Mouse (Mus musculus): ENCODE measurements around the gene Cyp1a2. TPM values are rescaled to one million over a fixed set of nuclear protein-coding genes. Genes with fewer than 3 reads are reported as not detected.

Cyp1a2 gene
- polyA plus RNA-seq, 2 experiments, result not detected

- ATAC-seq (ENCODE audit: low FRiP score, low read depth) (no peak), DNase-seq (ENCODE audit: low spot score) (no peak)
- 57% methylated on average over 12 of the region's 12 CpGs for WGBS
- Histone ChIP-seq H3K4me3 (replicated peaks; ENCODE audit: low read length) (no peak overlapping the region), H3K9ac (ENCODE audit: low read depth, low read length, severe bottlenecking) (no peak overlapping the region), H3K27me3 (ENCODE audit: control insufficient read depth, insufficient read depth, low read length) (no peaks in the 10 kb centered on the region), H3K4me2 (replicated peaks; ENCODE audit: low read depth, low read length, severe bottlenecking) (no peak overlapping the region), H3K9me3 (ENCODE audit: control insufficient read depth, low read length) (no peaks in the 10 kb centered on the region), H3K4me1 (ENCODE audit: control insufficient read depth, insufficient read depth, low read length) (peaks cover 31% of the 10 kb centered on the region), H3K36me3 (ENCODE audit: control insufficient read depth, insufficient read depth, low read length) (peaks cover 6% of the 10 kb centered on the region; the same call in 1 of the 2 replicates), H3K27ac (replicated peaks; ENCODE audit: low read depth, low read length) (no peak overlapping the region)
- no peak for TF ChIP-seq POLR2A (IDR thresholded peaks at IDR 0.05; ENCODE audit: borderline replicate concordance, extremely low read depth, insufficient read depth, insufficient read length)
Measured at GRCm38 (mm10) chr9:57646551-57647103, 36.9 kb downstream of the Cyp1a2 start.

- Histone ChIP-seq H3K4me3 (replicated peaks; ENCODE audit: low read length) (peak overlapping the region; percentile 95), H3K4me1 (ENCODE audit: control insufficient read depth, insufficient read depth, low read length) (peaks cover 33% of the 10 kb centered on the region), H3K4me2 (replicated peaks; ENCODE audit: low read depth, low read length, severe bottlenecking) (peak overlapping the region; percentile 71), H3K27ac (replicated peaks; ENCODE audit: low read depth, low read length) (peak overlapping the region; percentile 93), H3K9ac (ENCODE audit: low read depth, low read length, severe bottlenecking) (peak overlapping the region; percentile 98), H3K9me3 (ENCODE audit: control insufficient read depth, low read length) (no peaks in the 10 kb centered on the region), H3K27me3 (ENCODE audit: control insufficient read depth, insufficient read depth, low read length) (no peaks in the 10 kb centered on the region), H3K36me3 (ENCODE audit: control insufficient read depth, insufficient read depth, low read length) (peaks cover 8% of the 10 kb centered on the region)
- ATAC-seq (ENCODE audit: low FRiP score, low read depth) (peak; percentile 91), DNase-seq (ENCODE audit: low spot score) (peak; percentile 85)
- 0 out of 2 replicates have a peak, but pooled peaks have one; percentile 49 for TF ChIP-seq POLR2A (IDR thresholded peaks at IDR 0.05; ENCODE audit: borderline replicate concordance, extremely low read depth, insufficient read depth, insufficient read length)
- 1% methylated on average over 25 of the region's 85 CpGs for WGBS
Measured at GRCm38 (mm10) chr9:57644944-57645893, 38.3 kb downstream of the Cyp1a2 start.

- H3K9me3 ChIP-seq (ENCODE audit: control insufficient read depth, low read length), result no peaks in the 10 kb centered on the region
- DNase-seq (ENCODE audit: low spot score), result peak; percentile 40
- WGBS, result 2% methylated on average over 11 of the region's 18 CpGs
- ATAC-seq (ENCODE audit: low FRiP score, low read depth), result no peak
- no peak for TF ChIP-seq POLR2A (IDR thresholded peaks at IDR 0.05; ENCODE audit: borderline replicate concordance, extremely low read depth, insufficient read depth, insufficient read length)
- H3K27me3 ChIP-seq (ENCODE audit: control insufficient read depth, insufficient read depth, low read length), result no peaks in the 10 kb centered on the region
- H3K36me3 ChIP-seq (ENCODE audit: control insufficient read depth, insufficient read depth, low read length), result peaks cover 8% of the 10 kb centered on the region
- peak overlapping the region; percentile 95 for H3K4me3 ChIP-seq (replicated peaks; ENCODE audit: low read length)
- peak overlapping the region; percentile 71 for H3K4me2 ChIP-seq (replicated peaks; ENCODE audit: low read depth, low read length, severe bottlenecking)
- peaks cover 40% of the 10 kb centered on the region for H3K4me1 ChIP-seq (ENCODE audit: control insufficient read depth, insufficient read depth, low read length)
- peak overlapping the region; percentile 93 for H3K27ac ChIP-seq (replicated peaks; ENCODE audit: low read depth, low read length)
- H3K9ac ChIP-seq (ENCODE audit: low read depth, low read length, severe bottlenecking), result peak overlapping the region; percentile 98
Measured at GRCm38 (mm10) chr9:57644442-57644943, 39.0 kb downstream of the Cyp1a2 start.

GRCm38 (mm10) chr9:57643856-57644180, 39.7 kb downstream of the Cyp1a2 start:
- WGBS, result 34% methylated on average over 7 of the region's 7 CpGs
- ATAC-seq (ENCODE audit: low FRiP score, low read depth), result no peak
- Histone ChIP-seq H3K9ac (ENCODE audit: low read depth, low read length, severe bottlenecking) (peak overlapping the region; percentile 98), H3K27ac (replicated peaks; ENCODE audit: low read depth, low read length) (no peak overlapping the region), H3K4me1 (ENCODE audit: control insufficient read depth, insufficient read depth, low read length) (peaks cover 47% of the 10 kb centered on the region), H3K9me3 (ENCODE audit: control insufficient read depth, low read length) (no peaks in the 10 kb centered on the region), H3K4me2 (replicated peaks; ENCODE audit: low read depth, low read length, severe bottlenecking) (peak overlapping the region; percentile 71), H3K36me3 (ENCODE audit: control insufficient read depth, insufficient read depth, low read length) (peaks cover 8% of the 10 kb centered on the region), H3K4me3 (replicated peaks; ENCODE audit: low read length) (peak overlapping the region; percentile 95), H3K27me3 (ENCODE audit: control insufficient read depth, insufficient read depth, low read length) (no peaks in the 10 kb centered on the region)
- TF ChIP-seq POLR2A (IDR thresholded peaks at IDR 0.05; ENCODE audit: borderline replicate concordance, extremely low read depth, insufficient read depth, insufficient read length), result no peak
- DNase-seq (ENCODE audit: low spot score), result no peak

- Histone ChIP-seq H3K27ac (replicated peaks; ENCODE audit: low read depth, low read length) (no peak overlapping the region), H3K9me3 (ENCODE audit: control insufficient read depth, low read length) (no peaks in the 10 kb centered on the region), H3K9ac (ENCODE audit: low read depth, low read length, severe bottlenecking) (peak overlapping the region; percentile 98), H3K4me2 (replicated peaks; ENCODE audit: low read depth, low read length, severe bottlenecking) (peak overlapping the region; percentile 71), H3K4me3 (replicated peaks; ENCODE audit: low read length) (peak overlapping the region; percentile 95), H3K36me3 (ENCODE audit: control insufficient read depth, insufficient read depth, low read length) (peaks cover 8% of the 10 kb centered on the region), H3K27me3 (ENCODE audit: control insufficient read depth, insufficient read depth, low read length) (no peaks in the 10 kb centered on the region), H3K4me1 (ENCODE audit: control insufficient read depth, insufficient read depth, low read length) (peaks cover 52% of the 10 kb centered on the region)
- TF ChIP-seq POLR2A (IDR thresholded peaks at IDR 0.05; ENCODE audit: borderline replicate concordance, extremely low read depth, insufficient read depth, insufficient read length), result no peak
- 64% methylated on average over 9 of the region's 9 CpGs for WGBS
- DNase-seq (ENCODE audit: low spot score) (no peak), ATAC-seq (ENCODE audit: low FRiP score, low read depth) (no peak)
Measured at GRCm38 (mm10) chr9:57643169-57643855, 40.2 kb downstream of the Cyp1a2 start.

All from limb, embryonic 14.5 days (tissue).